Mouse (Mus musculus): Measurements from ENCODE around the gene Unc13b. TPM values are rescaled to one million over a fixed set of nuclear protein-coding genes. Genes with fewer than 3 reads are reported as not detected.

Unc13b gene
- 12.8 and 14.5 TPM in 2 replicates for polyA plus RNA-seq (2012; rRNA removed)

DNA sequence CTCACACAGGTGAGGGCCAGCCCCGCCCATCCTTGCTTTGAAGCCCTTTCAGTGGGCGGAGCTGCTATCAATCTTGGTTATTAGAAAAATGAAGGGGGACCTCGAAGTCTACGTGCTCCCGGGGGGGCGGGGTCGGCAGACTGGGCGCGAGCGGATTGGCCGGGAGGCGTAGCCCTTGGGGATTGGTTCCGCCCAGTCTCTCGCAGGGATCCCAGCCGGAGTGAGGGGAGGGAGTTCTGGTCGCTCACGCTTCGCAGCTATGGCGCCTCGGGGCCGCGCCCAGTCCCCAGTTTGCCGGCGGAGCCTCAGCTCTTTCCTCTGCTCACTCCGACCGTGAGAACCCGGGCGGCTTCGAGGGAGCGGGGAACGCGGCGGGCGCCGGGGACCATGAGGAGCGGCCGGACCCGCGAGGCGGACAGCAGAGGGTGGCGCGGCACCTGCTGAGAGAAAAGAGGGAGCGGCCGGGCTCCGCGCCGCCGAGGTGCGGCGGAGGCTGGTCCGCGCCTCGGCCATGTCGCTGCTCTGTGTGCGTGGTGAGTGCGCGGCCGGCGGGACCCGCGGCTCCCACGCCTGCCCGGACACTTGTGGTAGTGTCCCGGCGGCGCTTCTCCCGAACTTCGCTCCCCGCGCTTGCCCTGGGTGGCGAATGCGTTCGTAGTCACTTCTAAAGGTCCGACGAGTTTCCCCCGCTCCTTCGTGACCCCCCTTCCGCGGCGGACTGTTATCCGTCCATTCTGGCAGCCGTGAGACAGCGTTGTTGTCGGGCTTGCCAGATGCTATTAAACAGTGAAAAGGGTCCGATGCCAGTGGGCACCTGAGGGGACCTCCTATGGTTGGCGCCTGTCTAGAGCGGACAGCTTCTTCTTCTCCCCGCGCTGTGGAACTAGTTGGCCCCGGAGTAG is at the start of gene Unc13b:
Gene Unc13b (plus strand): TSS at position 201 of the 902 bp plus-strand sequence.
- peak; percentile 92 to 94 for DNase-seq
- WGBS = under 1% methylated on average over 90 of the region's 90 CpGs

DNA sequence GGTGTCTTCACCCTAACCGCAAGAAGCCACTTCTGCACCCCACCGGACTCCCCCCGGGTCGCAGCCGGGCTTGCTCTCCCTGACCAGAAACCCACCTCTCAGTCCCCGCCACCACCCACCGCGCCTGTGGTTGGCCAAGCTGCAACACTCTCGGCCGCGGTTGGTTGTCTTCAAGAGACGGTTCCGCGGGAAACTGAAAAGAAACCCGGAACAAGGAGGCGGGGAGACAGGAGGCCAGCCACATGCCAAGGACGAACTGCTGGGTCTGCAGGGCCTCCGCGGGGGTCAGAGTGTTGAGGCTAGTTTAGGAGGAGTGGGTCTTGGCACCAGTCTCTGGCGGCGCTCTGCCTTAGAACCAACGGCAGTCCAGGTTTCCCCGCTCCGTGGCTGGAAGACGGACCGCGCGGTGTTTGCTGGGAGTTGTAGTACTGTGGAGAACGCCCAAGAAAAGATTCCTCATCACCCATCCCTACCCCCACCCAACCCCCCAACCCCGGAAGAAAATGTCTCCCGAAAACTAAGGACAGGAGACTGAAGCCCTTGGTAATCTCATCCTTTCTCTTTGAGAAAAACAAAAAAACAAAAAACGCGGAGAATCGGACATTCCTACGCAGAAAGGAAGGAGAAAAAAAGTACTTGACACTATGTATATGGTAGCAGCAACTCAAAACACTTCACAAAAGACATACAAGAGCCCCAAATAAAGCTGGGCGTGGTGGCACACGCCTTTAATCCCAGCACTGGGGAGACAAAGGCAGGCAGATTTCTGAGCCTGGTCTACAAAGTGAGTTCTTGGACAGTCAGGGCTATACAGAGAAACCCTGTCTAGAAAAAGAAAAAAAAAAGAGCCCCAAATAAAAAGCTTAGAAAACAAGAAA is 48.4 kb upstream of the Unc13b start, which contains the start of gene Fancg:
Gene Fancg (minus strand): TSS at position 346 of the 878 bp plus-strand sequence.
- TF ChIP-seq POLR2A (IDR thresholded peaks at IDR 0.05; ENCODE audit: borderline replicate concordance, insufficient read depth, low read length) (peak; percentile 45; the same call in 1 of the 2 replicates), CTCF (IDR thresholded peaks at IDR 0.05; ENCODE audit: borderline replicate concordance, insufficient read depth, low read depth, low read length) (no peak)
- peak; percentile 83 to 84 for DNase-seq
- H3K4me1 ChIP-seq (ENCODE audit: control insufficient read depth, insufficient read depth, low read length) = no peaks in the 10 kb centered on the region; the same call in 1 of the 2 replicates
- H3K27ac ChIP-seq (ENCODE audit: insufficient read depth, low read length) = peak within 1 kb of the TSS; percentile 17; the same call in 1 of the 2 replicates
- H3K27me3 ChIP-seq (ENCODE audit: control insufficient read depth, insufficient read depth, low read length) = no peaks in the 10 kb centered on the region
- WGBS = under 1% methylated on average over 37 of the region's 37 CpGs
- peak within 1 kb of the TSS; percentile 96 for H3K4me3 ChIP-seq (replicated peaks; ENCODE audit: insufficient read depth, low read depth, low read length)

More for the DNA sequence above, at the start of gene Unc13b:
- H3K27me3 ChIP-seq (ENCODE audit: control insufficient read depth, insufficient read depth, low read length) = no peaks in the 10 kb centered on the region
- no peaks in the 10 kb centered on the region for H3K4me1 ChIP-seq (ENCODE audit: control insufficient read depth, insufficient read depth, low read length)
- no peak within 1 kb of the TSS for H3K27ac ChIP-seq (ENCODE audit: insufficient read depth, low read length)
- H3K4me3 ChIP-seq (replicated peaks; ENCODE audit: insufficient read depth, low read depth, low read length) = peak within 1 kb of the TSS; percentile 70
- TF ChIP-seq POLR2A (IDR thresholded peaks at IDR 0.05; ENCODE audit: borderline replicate concordance, insufficient read depth, low read length) = no peak
- TF ChIP-seq CTCF (IDR thresholded peaks at IDR 0.05; ENCODE audit: borderline replicate concordance, insufficient read depth, low read depth, low read length) = no peak

DNA sequence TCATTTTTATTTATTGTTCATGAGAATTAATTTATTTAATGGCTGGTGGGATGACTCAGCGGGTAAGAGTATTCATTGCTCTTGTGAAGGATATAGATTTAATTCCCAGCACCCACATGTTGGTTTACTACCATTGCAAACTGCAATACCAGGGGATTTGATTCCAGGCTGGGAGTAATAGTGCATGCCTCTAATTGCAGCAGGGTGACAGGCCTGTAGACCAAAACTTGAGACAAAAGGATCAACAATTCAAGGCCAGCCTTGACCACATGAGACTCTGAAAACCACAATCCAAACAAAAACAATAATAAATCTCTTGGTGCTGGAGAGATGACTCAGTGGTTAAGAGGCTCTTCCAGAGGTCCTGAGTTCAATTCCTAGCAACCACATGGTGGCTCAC is 46.7 kb upstream of the Unc13b start:
- no peaks in the 10 kb centered on the region for H3K27me3 ChIP-seq (ENCODE audit: control insufficient read depth, insufficient read depth, low read length)
- H3K4me3 ChIP-seq (replicated peaks; ENCODE audit: insufficient read depth, low read depth, low read length) = no peak overlapping the region
- H3K27ac ChIP-seq (ENCODE audit: insufficient read depth, low read length) = no peak overlapping the region
- no peaks in the 10 kb centered on the region; the same call in 1 of the 2 replicates for H3K4me1 ChIP-seq (ENCODE audit: control insufficient read depth, insufficient read depth, low read length)
- WGBS = 100% methylated on average over 1 of the region's 1 CpGs
- TF ChIP-seq CTCF (IDR thresholded peaks at IDR 0.05; ENCODE audit: borderline replicate concordance, insufficient read depth, low read depth, low read length) = no peak
- TF ChIP-seq POLR2A (IDR thresholded peaks at IDR 0.05; ENCODE audit: borderline replicate concordance, insufficient read depth, low read length) = no peak
- no peak for DNase-seq

DNA sequence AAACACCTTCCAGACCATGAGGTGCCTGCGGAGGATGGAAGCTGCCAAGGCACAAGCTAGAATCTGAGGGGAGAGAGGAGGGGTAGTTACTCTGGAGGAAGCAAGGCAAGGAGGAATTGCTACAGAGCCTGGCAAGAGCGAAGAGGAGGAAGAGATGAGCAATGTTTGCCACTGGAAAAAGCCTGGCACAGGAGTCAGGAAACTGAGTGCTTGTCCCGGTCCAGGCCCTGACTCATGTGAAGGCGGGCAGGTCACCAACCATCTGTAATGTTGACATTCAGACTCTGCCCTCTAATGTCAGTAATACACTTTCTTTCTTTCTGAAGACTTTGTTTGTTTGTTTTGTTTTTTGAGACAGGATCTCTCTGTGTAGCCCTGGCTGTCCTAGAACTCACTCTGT is 40.6 kb upstream of the Unc13b start:
- H3K27ac ChIP-seq (ENCODE audit: insufficient read depth, low read length) = no peak overlapping the region

DNA sequence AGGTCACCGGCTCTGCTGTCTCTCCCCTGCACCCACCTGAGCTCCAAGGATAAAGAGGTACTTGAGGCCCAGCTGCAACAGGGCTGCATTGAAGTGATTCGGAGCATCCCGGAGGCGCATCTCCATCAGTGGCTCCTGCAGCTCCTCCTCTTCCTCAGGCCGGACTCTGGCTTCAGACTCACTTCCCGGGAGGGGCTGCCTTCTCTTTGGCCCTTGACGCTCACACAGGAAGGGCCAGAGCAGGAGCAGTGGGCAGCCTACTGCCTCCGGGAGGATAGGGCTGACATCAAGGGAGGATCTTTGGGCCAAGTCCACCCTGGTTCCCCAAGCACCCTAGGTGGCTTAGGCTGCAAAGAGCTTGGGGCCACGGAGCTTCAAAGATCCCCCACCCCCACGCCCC is 39.6 kb upstream of the Unc13b start:
- WGBS = 90% methylated on average over 10 of the region's 10 CpGs

More for the DNA sequence above, 40.6 kb upstream of the Unc13b start:
- TF ChIP-seq POLR2A (IDR thresholded peaks at IDR 0.05; ENCODE audit: borderline replicate concordance, insufficient read depth, low read length) (no peak), CTCF (IDR thresholded peaks at IDR 0.05; ENCODE audit: borderline replicate concordance, insufficient read depth, low read depth, low read length) (no peak)
- Histone ChIP-seq H3K27me3 (ENCODE audit: control insufficient read depth, insufficient read depth, low read length) (no peaks in the 10 kb centered on the region), H3K4me1 (ENCODE audit: control insufficient read depth, insufficient read depth, low read length) (peaks cover under 1% of the 10 kb centered on the region), H3K4me3 (replicated peaks; ENCODE audit: insufficient read depth, low read depth, low read length) (no peak overlapping the region)
- 90% methylated on average over 4 of the region's 4 CpGs for WGBS
- DNase-seq = no peak

DNA sequence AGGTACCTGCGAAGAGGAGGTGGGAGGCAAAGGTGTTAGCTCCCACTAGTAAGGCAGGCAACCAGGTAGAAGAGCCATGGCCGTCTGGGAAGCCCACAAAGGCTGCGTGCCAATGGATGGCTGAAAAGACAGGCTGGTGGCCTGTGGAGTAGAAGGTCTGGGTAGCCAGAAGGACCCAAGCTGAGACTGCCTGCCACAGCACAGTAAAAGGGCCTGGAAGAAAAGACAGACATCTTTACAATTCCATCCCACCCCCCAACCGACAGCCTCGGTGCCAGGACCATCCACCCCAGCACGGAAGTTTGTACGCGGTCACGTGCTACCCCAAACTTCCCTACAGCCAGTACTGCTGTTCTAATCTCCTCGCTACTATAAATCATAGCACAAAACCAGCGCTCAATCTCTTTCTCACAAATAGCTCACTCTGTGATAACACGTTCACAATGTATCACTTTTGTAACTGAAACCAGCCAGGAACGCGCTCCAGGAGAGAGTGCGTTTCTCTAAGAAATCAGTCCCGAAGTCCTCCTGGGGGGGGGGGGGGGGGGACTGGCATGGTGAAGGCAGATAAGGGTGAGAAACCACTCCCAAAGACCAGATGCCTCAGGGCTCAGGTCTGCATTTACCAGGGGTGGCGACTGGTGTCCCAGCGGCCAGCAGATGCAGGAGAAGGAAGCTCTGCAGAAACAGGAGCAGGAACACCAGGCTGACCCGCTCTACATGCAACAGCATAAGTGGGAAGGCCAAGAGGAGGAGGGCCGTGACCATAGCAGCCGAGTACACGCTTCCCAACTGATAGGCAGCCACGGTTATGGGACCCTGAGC is 38.9 kb upstream of the Unc13b start:
- DNase-seq = no peak
- H3K4me3 ChIP-seq (replicated peaks; ENCODE audit: insufficient read depth, low read depth, low read length) = no peak overlapping the region
- TF ChIP-seq CTCF (IDR thresholded peaks at IDR 0.05; ENCODE audit: borderline replicate concordance, insufficient read depth, low read depth, low read length) = no peak
- TF ChIP-seq POLR2A (IDR thresholded peaks at IDR 0.05; ENCODE audit: borderline replicate concordance, insufficient read depth, low read length) = no peak
- H3K27me3 ChIP-seq (ENCODE audit: control insufficient read depth, insufficient read depth, low read length) = no peaks in the 10 kb centered on the region
- H3K4me1 ChIP-seq (ENCODE audit: control insufficient read depth, insufficient read depth, low read length) = peaks cover 13% of the 10 kb centered on the region
- 89% methylated on average over 23 of the region's 23 CpGs for WGBS
- H3K27ac ChIP-seq (ENCODE audit: insufficient read depth, low read length) = no peak overlapping the region

More for the DNA sequence above, 39.6 kb upstream of the Unc13b start:
- Histone ChIP-seq H3K4me1 (ENCODE audit: control insufficient read depth, insufficient read depth, low read length) (peaks cover 9% of the 10 kb centered on the region), H3K27me3 (ENCODE audit: control insufficient read depth, insufficient read depth, low read length) (no peaks in the 10 kb centered on the region), H3K4me3 (replicated peaks; ENCODE audit: insufficient read depth, low read depth, low read length) (no peak overlapping the region), H3K27ac (ENCODE audit: insufficient read depth, low read length) (no peak overlapping the region)
- DNase-seq = no peak
- TF ChIP-seq CTCF (IDR thresholded peaks at IDR 0.05; ENCODE audit: borderline replicate concordance, insufficient read depth, low read depth, low read length) (no peak), POLR2A (IDR thresholded peaks at IDR 0.05; ENCODE audit: borderline replicate concordance, insufficient read depth, low read length) (no peak)

DNA sequence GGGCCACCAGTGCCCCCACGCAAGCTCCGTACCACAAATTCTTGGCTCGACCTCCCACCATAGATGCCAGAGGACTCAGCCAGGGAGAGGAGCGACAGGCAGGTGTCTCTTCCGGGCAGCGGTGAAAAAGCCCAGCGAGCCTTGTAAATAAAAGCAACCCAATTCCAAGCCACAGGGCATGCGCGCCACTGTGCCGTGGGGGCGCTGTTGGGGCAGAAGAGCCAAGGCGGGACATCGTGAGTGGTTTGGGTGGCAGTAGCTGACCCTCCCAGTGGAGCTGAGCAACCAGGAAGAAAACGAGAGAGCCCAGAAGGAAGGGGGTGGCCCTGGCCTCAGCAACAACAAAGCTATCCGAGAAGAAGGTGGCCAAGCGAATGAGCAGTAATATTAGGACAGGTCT is 37.9 kb upstream of the Unc13b start:
- Histone ChIP-seq H3K27ac (ENCODE audit: insufficient read depth, low read length) (no peak overlapping the region), H3K27me3 (ENCODE audit: control insufficient read depth, insufficient read depth, low read length) (no peaks in the 10 kb centered on the region), H3K4me1 (ENCODE audit: control insufficient read depth, insufficient read depth, low read length) (peaks cover 13% of the 10 kb centered on the region), H3K4me3 (replicated peaks; ENCODE audit: insufficient read depth, low read depth, low read length) (no peak overlapping the region)
- TF ChIP-seq POLR2A (IDR thresholded peaks at IDR 0.05; ENCODE audit: borderline replicate concordance, insufficient read depth, low read length) (no peak), CTCF (IDR thresholded peaks at IDR 0.05; ENCODE audit: borderline replicate concordance, insufficient read depth, low read depth, low read length) (no peak)
- WGBS = 61% methylated on average over 16 of the region's 16 CpGs
- DNase-seq = no peak

Measured in cerebellum, adult 2 months (tissue).